23 mouse cellular contexts compared by ENCODE assay signal in genomic region chr1:92440066-92440750, GRCm38 (mm10). TPM values are rescaled to one million over a fixed set of nuclear protein-coding genes. Genes with fewer than 3 reads are reported as not detected.
DNase-seq lines count a peak whose midpoint lies in the region; ATAC-seq lines count a peak whose summit lies in the region.
"Had no signal": no experiment of that assay in that cellular context is flagged by ENCODE, and none has a peak within 500 bp of the region (broad histone marks: within the 10 kb centered on the region; RNA-seq: fewer than 3 reads in every experiment).

No protein-coding gene starts in this region.

- ATAC-seq in heart, embryonic 11.5 days (replicated peaks; ENCODE audit: insufficient number of reproducible peaks, low FRiP score, low TSS enrichment) = no peak
- no peak for ATAC-seq in midbrain, embryonic 15.5 days (replicated peaks)
- ATAC-seq: forebrain, embryonic 14.5 days; intestine, embryonic 15.5 days had no signal

- WGBS in heart, embryonic 11.5 days (ENCODE audit: insufficient replicate concordance) = 79% methylated on average over 9 of the region's 9 CpGs
- WGBS in midbrain, embryonic 10.5 days = 91% methylated on average over 9 of the region's 9 CpGs
- 91% methylated on average over 9 of the region's 9 CpGs for WGBS in midbrain, embryonic 15.5 days

- no peak overlapping the region for H3K4me3 ChIP-seq in heart, embryonic 11.5 days (ENCODE audit: low read depth, low read length)
- no peak overlapping the region for H3K4me3 ChIP-seq in midbrain, embryonic 10.5 days
- no peak overlapping the region for H3K4me3 ChIP-seq in midbrain, embryonic 15.5 days
- H3K4me3 ChIP-seq: embryonic facial prominence, embryonic 10.5 days; gastrocnemius, adult 2 months; heart, embryonic 10.5 days; heart, embryonic 15.5 days; intestine, embryonic 15.5 days had no signal

- DNase-seq in heart, adult 11 months = peak; percentile 78
- DNase-seq in MN1 (ENCODE audit: low spot score) = peak; percentile 41
- DNase-seq in adrenal gland, adult 8-10 months = peak; percentile 63
- peak; percentile 42 to 63 for DNase-seq in adrenal gland, postnatal 36 days
- DNase-seq in midbrain, embryonic 10.5 days (ENCODE audit: low spot score) = no peak
- DNase-seq: cerebellum, postnatal 10 days; gastrocnemius, adult 2 months; gastrocnemius, postnatal 25 days; heart, adult 18-20 months; heart, postnatal 14 days; kidney, adult 18-20 months had no signal

- peaks cover 21% of the 10 kb centered on the region for H3K4me1 ChIP-seq in heart, embryonic 11.5 days (ENCODE audit: control insufficient read depth, insufficient read depth, low read length)
- H3K4me1 ChIP-seq in midbrain, embryonic 10.5 days = peaks cover 14% of the 10 kb centered on the region; the same call in 1 of the 2 replicates
- peaks cover 23% of the 10 kb centered on the region for H3K4me1 ChIP-seq in midbrain, embryonic 15.5 days

- H3K9me3 ChIP-seq in heart, embryonic 11.5 days (replicated peaks; ENCODE audit: control insufficient read depth, low read length) = no peaks in the 10 kb centered on the region
- no peaks in the 10 kb centered on the region for H3K9me3 ChIP-seq in midbrain, embryonic 10.5 days (replicated peaks)
- no peaks in the 10 kb centered on the region for H3K9me3 ChIP-seq in midbrain, embryonic 15.5 days
- H3K9me3 ChIP-seq: embryonic facial prominence, embryonic 10.5 days; heart, embryonic 10.5 days; heart, embryonic 15.5 days; intestine, embryonic 15.5 days had no signal

- H3K9ac ChIP-seq in heart, embryonic 11.5 days (ENCODE audit: low read depth, low read length) = no peak overlapping the region
- H3K9ac ChIP-seq in midbrain, embryonic 15.5 days = no peak overlapping the region
- H3K9ac ChIP-seq: heart, embryonic 15.5 days; hindbrain, embryonic 14.5 days; intestine, embryonic 15.5 days had no signal

- H3K27me3 ChIP-seq in heart, embryonic 11.5 days (ENCODE audit: control insufficient read depth, insufficient read depth, low read length) = no peaks in the 10 kb centered on the region
- H3K27me3 ChIP-seq in midbrain, embryonic 10.5 days (ENCODE audit: low read depth, poor library complexity, severe bottlenecking) = no peaks in the 10 kb centered on the region
- no peaks in the 10 kb centered on the region for H3K27me3 ChIP-seq in midbrain, embryonic 15.5 days (replicated peaks)
- H3K27me3 ChIP-seq: heart, embryonic 15.5 days; intestine, embryonic 15.5 days had no signal

- no peak overlapping the region for H3K27ac ChIP-seq in heart, embryonic 11.5 days (ENCODE audit: low read depth, low read length)
- no peak overlapping the region for H3K27ac ChIP-seq in midbrain, embryonic 10.5 days (replicated peaks)
- H3K27ac ChIP-seq in midbrain, embryonic 15.5 days = no peak overlapping the region
- H3K27ac ChIP-seq: embryonic facial prominence, embryonic 10.5 days; gastrocnemius, adult 2 months; heart, embryonic 10.5 days; heart, embryonic 15.5 days; hindbrain, embryonic 14.5 days; intestine, embryonic 15.5 days had no signal

- H3K36me3 ChIP-seq in heart, embryonic 11.5 days (ENCODE audit: control insufficient read depth, insufficient read depth, low read length) = peaks cover 13% of the 10 kb centered on the region
- peaks cover 73% of the 10 kb centered on the region for H3K36me3 ChIP-seq in midbrain, embryonic 10.5 days
- H3K36me3 ChIP-seq in midbrain, embryonic 15.5 days (replicated peaks) = peaks cover 26% of the 10 kb centered on the region; the same call in 1 of the 2 replicates

- H3K4me2 ChIP-seq in heart, embryonic 11.5 days = no peak overlapping the region
- no peak overlapping the region for H3K4me2 ChIP-seq in midbrain, embryonic 15.5 days
- H3K4me2 ChIP-seq: heart, embryonic 15.5 days; hindbrain, embryonic 14.5 days; intestine, embryonic 15.5 days had no signal

RNA-seq across cellular contexts. Expression of gene Ndufa10, which starts 33.5 kb away (rescaled TPM):
- 462 and 465 TPM in 2 replicates for polyA plus RNA-seq in heart, embryonic 11.5 days (2014; fragmentation: Nextera tagmentation; extraction: Ambion mirVana)
- 100 to 1,000 TPM; 209 to 284 (median 255) TPM for total RNA-seq in adrenal gland, adult 8-10 months (2022)
- 100 to 1,000 TPM; 385 to 397 TPM for total RNA-seq in adrenal gland, postnatal 36 days (2021)
- polyA plus RNA-seq in midbrain, embryonic 10.5 days (2016; fragmentation: Nextera tagmentation; extraction: Ambion mirVana) = 298 and 309 TPM in 2 replicates
- polyA plus RNA-seq in midbrain, embryonic 15.5 days (2015; fragmentation: Nextera tagmentation; extraction: Ambion mirVana) = 303 and 308 TPM in 2 replicates

RNA-seq across cellular contexts. Expression of gene Olfr1416, which starts 44.7 kb away (rescaled TPM):
- not detected in 2 replicates for polyA plus RNA-seq in heart, embryonic 11.5 days (2014; fragmentation: Nextera tagmentation; extraction: Ambion mirVana)
- total RNA-seq in adrenal gland, adult 8-10 months (2022) = not detected
- not detected for total RNA-seq in adrenal gland, postnatal 36 days (2021)
- not detected in 2 replicates for polyA plus RNA-seq in midbrain, embryonic 10.5 days (2016; fragmentation: Nextera tagmentation; extraction: Ambion mirVana)
- polyA plus RNA-seq in midbrain, embryonic 15.5 days (2015; fragmentation: Nextera tagmentation; extraction: Ambion mirVana) = not detected in 2 replicates
- total RNA-seq: adrenal gland, adult 18-20 months; ES-E14; gastrocnemius, adult 2 months; gastrocnemius, postnatal 25 days; heart, adult 18-20 months; heart, postnatal 14 days; hematopoietic stem cell, adult 5-6 weeks had no signal
- polyA plus RNA-seq: embryonic facial prominence, embryonic 10.5 days; forebrain, embryonic 14.5 days; heart, embryonic 10.5 days; heart, embryonic 15.5 days; hindbrain, embryonic 14.5 days; intestine, embryonic 15.5 days had no signal

RNA-seq across cellular contexts. Expression of gene Olfr1415, which starts 55.7 kb away (rescaled TPM):
- polyA plus RNA-seq in heart, embryonic 11.5 days (2014; fragmentation: Nextera tagmentation; extraction: Ambion mirVana) = not detected in 2 replicates
- total RNA-seq in adrenal gland, adult 8-10 months (2022) = under 1 TPM in 1 of 4 experiments, not detected in 3; 0.12 TPM
- not detected for total RNA-seq in adrenal gland, postnatal 36 days (2021)
- not detected in 2 replicates for polyA plus RNA-seq in midbrain, embryonic 10.5 days (2016; fragmentation: Nextera tagmentation; extraction: Ambion mirVana)
- polyA plus RNA-seq in midbrain, embryonic 15.5 days (2015; fragmentation: Nextera tagmentation; extraction: Ambion mirVana) = not detected in 2 replicates
- total RNA-seq: adrenal gland, adult 18-20 months; ES-E14; gastrocnemius, adult 2 months; gastrocnemius, postnatal 25 days; heart, adult 18-20 months; heart, postnatal 14 days; hematopoietic stem cell, adult 5-6 weeks had no signal
- polyA plus RNA-seq: embryonic facial prominence, embryonic 14.5 days; forebrain, embryonic 14.5 days; heart, embryonic 10.5 days; heart, embryonic 15.5 days; hindbrain, embryonic 14.5 days; intestine, embryonic 15.5 days had no signal
